Mouse (Mus musculus): ENCODE results near the gene Cfap61. TPM values are rescaled to one million over a fixed set of nuclear protein-coding genes. Genes with fewer than 3 reads are reported as not detected.

Cfap61 gene
- polyA plus RNA-seq, 1 experiment from 2014 or later, result 0.16 TPM

DNA sequence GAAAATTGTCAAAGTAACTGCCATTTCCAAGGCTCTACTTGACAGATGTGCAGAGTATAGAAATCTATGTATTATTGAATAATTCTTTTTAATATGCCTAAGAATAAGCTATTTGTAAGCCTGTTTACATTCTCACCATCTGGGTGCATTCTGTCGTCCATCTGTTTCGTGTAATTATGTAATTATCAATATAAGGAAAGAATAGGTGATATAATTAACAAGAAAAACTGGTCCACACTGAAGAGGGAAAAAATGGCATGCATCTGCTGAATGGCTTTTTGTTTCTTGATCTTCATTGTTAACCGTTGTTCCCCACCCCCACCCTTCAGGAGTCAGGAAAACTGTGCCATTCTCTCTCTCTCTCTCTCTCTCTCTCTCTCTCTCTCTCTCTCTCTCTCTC, 124.2 kb downstream of the Cfap61 start:
- TF ChIP-seq EP300 (optimal IDR thresholded peaks at IDR 0.05) (no peak), CTCF (IDR thresholded peaks at IDR 0.05; ENCODE audit: low read depth) (no peak)
- Histone ChIP-seq H3K36me3 (ENCODE audit: control insufficient read depth, insufficient read depth, low read length) (no peaks in the 10 kb centered on the region), H3K4me3 (ENCODE audit: low read depth, low read length) (no peak overlapping the region), H3K9ac (ENCODE audit: low read length) (no peak overlapping the region), H3K27me3 (ENCODE audit: control insufficient read depth, insufficient read depth, low read length) (no peaks in the 10 kb centered on the region), H3K27ac (replicated peaks) (no peak overlapping the region), H3K4me1 (replicated peaks; ENCODE audit: control insufficient read depth, insufficient read depth) (no peaks in the 10 kb centered on the region), H3K9me3 (ENCODE audit: control insufficient read depth, low read length) (no peaks in the 10 kb centered on the region), H3K4me2 (replicated peaks; ENCODE audit: low read depth) (no peak overlapping the region)
- DNase-seq (ENCODE audit: low spot score) (no peak), ATAC-seq (ENCODE audit: low FRiP score, low TSS enrichment) (no peak)
- WGBS, result 50% methylated on average over 3 of the region's 3 CpGs

- Histone ChIP-seq H3K27me3 (ENCODE audit: control insufficient read depth, insufficient read depth, low read length) (no peaks in the 10 kb centered on the region), H3K4me3 (ENCODE audit: low read depth, low read length) (no peak overlapping the region), H3K9me3 (ENCODE audit: control insufficient read depth, low read length) (no peaks in the 10 kb centered on the region), H3K4me2 (replicated peaks; ENCODE audit: low read depth) (peak overlapping the region; percentile 27; the same call in 1 of the 2 replicates), H3K9ac (ENCODE audit: low read length) (no peak overlapping the region), H3K27ac (replicated peaks) (no peak overlapping the region), H3K4me1 (replicated peaks; ENCODE audit: control insufficient read depth, insufficient read depth) (no peaks in the 10 kb centered on the region), H3K36me3 (ENCODE audit: control insufficient read depth, insufficient read depth, low read length) (no peaks in the 10 kb centered on the region)
- 54% methylated on average over 16 of the region's 16 CpGs for WGBS
- DNase-seq (ENCODE audit: low spot score), result no peak
- ATAC-seq (ENCODE audit: low FRiP score, low TSS enrichment), result no peak
- no peak for TF ChIP-seq EP300 (optimal IDR thresholded peaks at IDR 0.05)
- no peak for TF ChIP-seq CTCF (IDR thresholded peaks at IDR 0.05; ENCODE audit: low read depth)
Observed at GRCm38 (mm10) chr2:146061421-146062300, 127.1 kb downstream of the Cfap61 start.

DNA sequence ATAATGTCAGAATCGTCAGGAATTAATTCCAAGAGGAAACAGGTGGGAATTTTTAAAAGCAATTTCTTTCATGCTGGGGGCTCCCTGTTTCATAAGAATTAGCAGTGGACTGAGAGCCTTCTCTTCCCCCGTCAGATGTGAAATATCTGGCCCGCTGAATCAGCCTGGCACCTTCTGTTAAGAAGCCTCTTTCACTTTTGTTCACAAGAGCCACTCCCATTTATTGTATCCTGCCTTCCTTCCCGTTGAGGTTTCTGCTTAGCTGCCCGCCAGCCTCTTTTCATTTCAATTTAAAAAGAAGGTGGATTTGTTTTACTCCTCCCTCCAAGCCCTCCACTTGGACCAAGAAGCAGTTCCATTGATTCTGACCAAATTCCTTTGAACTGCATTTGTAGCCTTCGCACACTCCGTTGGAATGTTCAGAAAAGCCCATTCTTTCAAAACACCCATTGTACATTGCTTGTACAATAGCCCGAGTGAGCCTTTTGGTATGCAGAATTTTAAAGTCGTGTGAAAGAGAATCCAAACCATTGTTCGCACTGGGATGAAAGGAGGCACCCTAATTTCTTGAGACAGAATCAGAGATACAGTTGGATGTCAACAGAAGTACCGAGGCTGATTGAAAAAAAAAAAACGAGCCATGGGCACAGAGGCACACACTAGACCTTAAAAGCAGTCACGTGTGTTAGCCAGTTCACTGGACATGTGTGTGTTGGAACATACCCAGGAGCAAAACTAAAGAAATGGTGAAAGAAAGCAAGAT, 127.9 kb downstream of the Cfap61 start:
- H3K9me3 ChIP-seq (ENCODE audit: control insufficient read depth, low read length), result no peaks in the 10 kb centered on the region
- H3K9ac ChIP-seq (ENCODE audit: low read length), result no peak overlapping the region
- peak overlapping the region; percentile 27; the same call in 1 of the 2 replicates for H3K4me2 ChIP-seq (replicated peaks; ENCODE audit: low read depth)
- H3K36me3 ChIP-seq (ENCODE audit: control insufficient read depth, insufficient read depth, low read length), result no peaks in the 10 kb centered on the region
- WGBS, result 36% methylated on average over 13 of the region's 13 CpGs
- ATAC-seq (ENCODE audit: low FRiP score, low TSS enrichment), result no peak
- TF ChIP-seq EP300 (optimal IDR thresholded peaks at IDR 0.05), result no peak
- DNase-seq (ENCODE audit: low spot score), result no peak
- no peak overlapping the region for H3K27ac ChIP-seq (replicated peaks)
- H3K27me3 ChIP-seq (ENCODE audit: control insufficient read depth, insufficient read depth, low read length), result no peaks in the 10 kb centered on the region
- H3K4me1 ChIP-seq (replicated peaks; ENCODE audit: control insufficient read depth, insufficient read depth), result no peaks in the 10 kb centered on the region
- H3K4me3 ChIP-seq (ENCODE audit: low read depth, low read length), result no peak overlapping the region

- Histone ChIP-seq H3K27ac (replicated peaks) (no peak overlapping the region), H3K4me2 (replicated peaks; ENCODE audit: low read depth) (no peak overlapping the region), H3K4me3 (ENCODE audit: low read depth, low read length) (no peak overlapping the region), H3K9me3 (ENCODE audit: control insufficient read depth, low read length) (no peaks in the 10 kb centered on the region), H3K27me3 (ENCODE audit: control insufficient read depth, insufficient read depth, low read length) (no peaks in the 10 kb centered on the region), H3K36me3 (ENCODE audit: control insufficient read depth, insufficient read depth, low read length) (no peaks in the 10 kb centered on the region), H3K4me1 (replicated peaks; ENCODE audit: control insufficient read depth, insufficient read depth) (no peaks in the 10 kb centered on the region), H3K9ac (ENCODE audit: low read length) (no peak overlapping the region)
- no peak for DNase-seq (ENCODE audit: low spot score)
- no peak for ATAC-seq (ENCODE audit: low FRiP score, low TSS enrichment)
- TF ChIP-seq EP300 (optimal IDR thresholded peaks at IDR 0.05) (no peak), CTCF (IDR thresholded peaks at IDR 0.05; ENCODE audit: low read depth) (no peak)
- 60% methylated on average over 11 of the region's 11 CpGs for WGBS
Observed at GRCm38 (mm10) chr2:146063093-146064074, 128.8 kb downstream of the Cfap61 start.

GRCm38 (mm10) chr2:146067364-146067763, 132.8 kb downstream of the Cfap61 start:
- DNase-seq (ENCODE audit: low spot score), result no peak
- Histone ChIP-seq H3K9ac (ENCODE audit: low read length) (no peak overlapping the region), H3K9me3 (ENCODE audit: control insufficient read depth, low read length) (no peaks in the 10 kb centered on the region), H3K36me3 (ENCODE audit: control insufficient read depth, insufficient read depth, low read length) (no peaks in the 10 kb centered on the region), H3K4me1 (replicated peaks; ENCODE audit: control insufficient read depth, insufficient read depth) (no peaks in the 10 kb centered on the region), H3K27me3 (ENCODE audit: control insufficient read depth, insufficient read depth, low read length) (no peaks in the 10 kb centered on the region), H3K4me3 (ENCODE audit: low read depth, low read length) (no peak overlapping the region), H3K4me2 (replicated peaks; ENCODE audit: low read depth) (no peak overlapping the region), H3K27ac (replicated peaks) (no peak overlapping the region)
- no peak for TF ChIP-seq EP300 (optimal IDR thresholded peaks at IDR 0.05)
- no peak for TF ChIP-seq CTCF (IDR thresholded peaks at IDR 0.05; ENCODE audit: low read depth)
- ATAC-seq (ENCODE audit: low FRiP score, low TSS enrichment), result no peak
- 22% methylated on average over 4 of the region's 4 CpGs for WGBS

All from stomach, postnatal 0 days (tissue).